Mouse (Mus musculus): ENCODE measurements at regions not wholly inside any gene's neighbourhood (a gene's known extent, or its start where the extent isn't known, plus 50 kb on each side); places are given as distances from the start of the nearest gene placed in this dataset.
A peak's percentile ranks its signal among the peaks of the same experiment; 100 is the strongest.

DNA sequence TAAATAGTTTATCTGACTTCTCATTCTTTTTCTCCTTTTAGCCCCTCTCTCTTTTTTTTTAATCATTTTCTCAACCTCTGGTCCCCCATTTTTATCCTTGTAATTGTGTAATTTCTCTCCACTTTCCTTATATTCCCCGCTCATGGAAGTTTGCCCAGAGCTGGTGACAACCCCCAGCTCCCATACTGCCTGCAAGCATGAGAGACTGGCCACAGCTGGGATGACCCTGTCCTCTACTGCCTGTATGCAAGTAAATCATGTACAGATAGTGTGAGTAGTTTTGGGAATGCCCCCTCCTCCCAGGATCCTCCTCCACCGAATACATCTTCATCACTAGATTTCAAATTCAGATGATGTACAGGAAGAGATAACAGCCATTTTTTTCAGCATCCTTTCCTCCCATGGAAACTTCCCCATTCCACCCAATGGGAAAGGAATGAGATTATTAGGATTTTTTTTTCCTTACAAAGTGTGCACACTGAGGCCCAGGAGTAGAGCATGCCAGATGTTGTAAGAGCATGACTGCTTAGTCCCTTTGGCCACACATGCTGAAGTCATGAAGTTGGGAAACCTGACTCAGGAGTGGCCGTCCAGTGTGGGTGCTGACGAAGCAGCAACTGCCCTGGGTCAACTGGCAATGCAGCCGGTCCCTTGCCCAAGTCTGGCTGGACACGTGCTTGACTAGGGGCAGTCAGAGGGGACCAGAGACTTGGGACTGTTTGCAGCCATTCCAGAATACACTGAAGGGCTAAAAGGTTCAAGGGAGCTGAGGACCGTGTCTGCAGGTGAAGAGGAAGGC is 449.1 kb downstream of the Ccdc171 start:
- H3K9me3 ChIP-seq (ENCODE audit: low read length): no peaks in the 10 kb centered on the region

DNA sequence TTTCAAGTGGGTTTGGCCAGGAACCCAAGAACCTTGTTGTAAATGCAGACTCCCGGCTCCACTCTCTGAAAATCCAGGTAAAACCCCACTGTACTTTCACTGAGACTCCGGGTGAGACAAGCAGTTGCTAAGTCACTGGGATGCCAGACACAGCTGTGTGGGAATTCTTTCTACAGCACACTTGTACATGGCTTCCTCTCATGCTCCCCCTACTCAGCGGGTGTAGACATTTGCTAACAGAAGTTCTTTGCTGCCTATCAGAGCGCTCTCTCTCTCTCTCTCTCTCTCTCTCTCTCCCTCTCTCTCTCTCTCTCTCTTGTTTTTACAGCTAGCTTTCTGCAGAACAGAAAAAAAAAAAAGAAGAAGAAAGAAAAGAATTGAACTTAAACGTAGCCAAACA is 450.2 kb downstream of the Ccdc171 start:
- Histone ChIP-seq H3K4me2 (ENCODE audit: low read depth) (no peak overlapping the region), H3K36me3 (ENCODE audit: insufficient read depth) (no peaks in the 10 kb centered on the region), H3K4me3 (ENCODE audit: low read depth, low read length) (no peak overlapping the region), H3K27me3 (ENCODE audit: insufficient read depth, low read length) (no peaks in the 10 kb centered on the region), H3K9ac (no peak overlapping the region), H3K4me1 (ENCODE audit: insufficient read depth) (no peaks in the 10 kb centered on the region), H3K9me3 (ENCODE audit: low read length) (no peaks in the 10 kb centered on the region), H3K27ac (ENCODE audit: low read depth, low read length) (no peak overlapping the region)
- 78% methylated on average over 5 of the region's 5 CpGs for WGBS
- ATAC-seq: no peak
- DNase-seq: no peak
- TF ChIP-seq CTCF (IDR thresholded peaks at IDR 0.05; ENCODE audit: low read depth): no peak

More for the DNA sequence above, 449.1 kb downstream of the Ccdc171 start:
- WGBS: 86% methylated on average over 7 of the region's 7 CpGs
- no peak overlapping the region for H3K4me2 ChIP-seq (ENCODE audit: low read depth)
- no peak overlapping the region for H3K9ac ChIP-seq
- no peak overlapping the region for H3K27ac ChIP-seq (ENCODE audit: low read depth, low read length)
- TF ChIP-seq CTCF (IDR thresholded peaks at IDR 0.05; ENCODE audit: low read depth): no peak
- no peaks in the 10 kb centered on the region for H3K27me3 ChIP-seq (ENCODE audit: insufficient read depth, low read length)
- DNase-seq: no peak
- ATAC-seq: no peak
- no peaks in the 10 kb centered on the region for H3K4me1 ChIP-seq (ENCODE audit: insufficient read depth)
- H3K36me3 ChIP-seq (ENCODE audit: insufficient read depth): no peaks in the 10 kb centered on the region
- no peak overlapping the region for H3K4me3 ChIP-seq (ENCODE audit: low read depth, low read length)

DNA sequence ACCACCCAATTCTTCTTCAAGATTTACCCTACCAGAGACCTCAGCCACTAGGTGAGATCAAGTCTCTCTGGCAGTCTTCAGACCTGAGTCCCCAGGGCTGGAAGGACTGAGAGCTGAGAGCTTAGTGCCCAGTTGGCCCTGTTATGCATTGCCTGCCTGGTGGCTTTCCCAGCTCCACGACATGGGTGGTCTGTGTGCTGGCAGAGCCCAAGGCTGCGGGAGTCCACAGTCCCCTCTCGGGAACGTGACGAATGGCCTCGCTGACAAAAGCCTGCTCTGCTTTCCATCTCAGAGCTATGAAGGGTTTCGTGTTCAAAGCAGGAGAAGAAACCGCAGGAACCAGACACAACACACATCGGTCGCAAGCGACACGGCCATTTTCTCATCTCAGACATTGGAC is 450.7 kb downstream of the Ccdc171 start:
- no peak overlapping the region for H3K4me3 ChIP-seq (ENCODE audit: low read depth, low read length)
- no peaks in the 10 kb centered on the region for H3K27me3 ChIP-seq (ENCODE audit: insufficient read depth, low read length)
- H3K9ac ChIP-seq: no peak overlapping the region
- H3K9me3 ChIP-seq (ENCODE audit: low read length): no peaks in the 10 kb centered on the region
- 58% methylated on average over 12 of the region's 12 CpGs for WGBS
- H3K27ac ChIP-seq (ENCODE audit: low read depth, low read length): no peak overlapping the region
- DNase-seq: peak; percentile 10
- H3K4me1 ChIP-seq (ENCODE audit: insufficient read depth): no peaks in the 10 kb centered on the region
- ATAC-seq: peak; percentile 63
- H3K36me3 ChIP-seq (ENCODE audit: insufficient read depth): no peaks in the 10 kb centered on the region
- TF ChIP-seq CTCF (IDR thresholded peaks at IDR 0.05; ENCODE audit: low read depth): no peak
- H3K4me2 ChIP-seq (ENCODE audit: low read depth): no peak overlapping the region

DNA sequence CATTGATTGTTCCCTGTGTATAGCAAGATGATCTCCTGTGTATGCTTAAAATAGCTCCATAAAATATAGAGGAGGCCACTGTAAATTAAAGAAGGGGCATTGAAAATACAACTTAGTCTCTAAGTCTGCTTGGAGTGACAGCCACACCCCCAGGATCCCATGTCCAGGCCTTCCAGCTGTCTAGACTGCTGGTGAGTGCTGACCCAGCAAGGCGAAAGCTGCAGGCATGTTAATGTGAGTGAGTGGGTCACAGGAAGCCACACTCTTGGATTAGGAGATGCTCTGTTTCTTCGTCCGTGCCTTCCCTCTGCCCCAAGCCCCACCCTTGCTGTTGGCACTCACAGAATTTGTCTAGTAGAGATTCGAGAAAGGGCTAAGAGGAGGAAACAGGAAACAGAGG is 453.7 kb downstream of the Ccdc171 start:
- Histone ChIP-seq H3K9me3 (ENCODE audit: low read length) (no peaks in the 10 kb centered on the region), H3K9ac (no peak overlapping the region), H3K4me3 (ENCODE audit: low read depth, low read length) (no peak overlapping the region), H3K36me3 (ENCODE audit: insufficient read depth) (no peaks in the 10 kb centered on the region), H3K27me3 (ENCODE audit: insufficient read depth, low read length) (no peaks in the 10 kb centered on the region), H3K4me2 (ENCODE audit: low read depth) (no peak overlapping the region), H3K27ac (ENCODE audit: low read depth, low read length) (no peak overlapping the region), H3K4me1 (ENCODE audit: insufficient read depth) (no peaks in the 10 kb centered on the region)
- DNase-seq: no peak
- WGBS: 70% methylated on average over 4 of the region's 4 CpGs
- no peak for TF ChIP-seq CTCF (IDR thresholded peaks at IDR 0.05; ENCODE audit: low read depth)
- no peak for ATAC-seq

DNA sequence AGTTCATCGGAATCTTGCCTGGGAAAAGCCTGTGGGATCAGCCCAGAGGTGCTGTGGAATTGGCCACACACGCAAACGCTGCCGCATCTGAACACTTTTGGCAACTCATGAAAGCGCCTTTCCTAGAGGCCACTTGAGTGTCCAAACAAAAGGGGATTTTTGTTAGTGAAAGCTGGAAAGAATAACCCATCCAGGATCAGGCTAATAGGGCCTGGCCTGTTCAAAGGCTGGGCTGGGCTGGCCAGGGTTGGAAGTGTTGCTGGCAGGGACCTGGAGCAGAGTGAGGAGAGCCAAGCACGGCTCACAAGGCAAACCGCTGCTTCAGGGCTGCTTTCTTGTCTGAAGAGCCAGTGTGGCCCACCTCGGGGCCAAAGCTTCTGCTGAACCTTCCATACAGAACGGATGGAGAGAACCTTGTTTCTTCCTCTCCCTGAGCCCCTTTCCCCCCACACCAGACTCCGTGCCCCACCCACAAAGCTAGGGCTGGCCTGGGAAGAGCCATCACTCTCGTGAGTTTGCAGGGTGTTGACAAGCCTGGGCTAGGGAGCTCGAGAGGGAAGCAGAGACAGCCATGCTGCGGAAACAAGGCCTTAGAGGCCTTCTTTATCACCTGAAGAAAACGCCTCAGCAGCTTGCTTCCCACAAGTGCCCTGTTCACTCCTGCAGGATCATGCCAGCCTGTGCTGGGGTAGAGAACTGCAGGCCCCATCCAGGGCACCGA is 459.5 kb downstream of the Ccdc171 start:
- 44% methylated on average over 15 of the region's 15 CpGs for WGBS
- peak; percentile 91 for ATAC-seq
- Histone ChIP-seq H3K4me3 (ENCODE audit: low read depth, low read length) (no peak overlapping the region), H3K27ac (ENCODE audit: low read depth, low read length) (no peak overlapping the region), H3K4me2 (ENCODE audit: low read depth) (no peak overlapping the region), H3K27me3 (ENCODE audit: insufficient read depth, low read length) (no peaks in the 10 kb centered on the region), H3K36me3 (ENCODE audit: insufficient read depth) (no peaks in the 10 kb centered on the region), H3K9me3 (ENCODE audit: low read length) (no peaks in the 10 kb centered on the region), H3K4me1 (ENCODE audit: insufficient read depth) (no peaks in the 10 kb centered on the region), H3K9ac (no peak overlapping the region)
- TF ChIP-seq CTCF (IDR thresholded peaks at IDR 0.05; ENCODE audit: low read depth): no peak
- DNase-seq: peak; percentile 54

DNA sequence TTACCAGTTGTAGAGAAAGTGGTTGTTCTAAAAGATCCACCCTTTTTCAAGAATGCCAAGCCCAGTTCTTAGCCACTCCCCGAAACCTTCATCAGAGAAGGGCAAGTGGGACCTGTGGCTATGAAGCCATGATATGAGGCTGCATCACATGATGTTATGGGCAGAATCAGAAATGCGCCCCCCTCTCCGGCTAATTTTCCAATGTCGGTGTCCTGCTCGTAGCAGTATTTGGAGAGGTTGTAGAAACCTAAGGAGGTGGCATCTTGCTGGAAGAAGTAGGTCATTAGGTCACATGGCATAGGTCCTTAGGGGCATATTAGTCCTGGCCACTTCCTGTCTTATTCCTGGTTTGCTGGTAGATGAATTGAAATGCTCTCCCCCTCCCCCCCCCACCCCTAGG is 460.1 kb downstream of the Ccdc171 start:
- no peak for TF ChIP-seq CTCF (IDR thresholded peaks at IDR 0.05; ENCODE audit: low read depth)
- no peaks in the 10 kb centered on the region for H3K27me3 ChIP-seq (ENCODE audit: insufficient read depth, low read length)
- H3K4me2 ChIP-seq (ENCODE audit: low read depth): no peak overlapping the region
- no peaks in the 10 kb centered on the region for H3K36me3 ChIP-seq (ENCODE audit: insufficient read depth)
- peaks cover 4% of the 10 kb centered on the region; the same call in 1 of the 2 replicates for H3K4me1 ChIP-seq (ENCODE audit: insufficient read depth)
- H3K9me3 ChIP-seq (ENCODE audit: low read length): no peaks in the 10 kb centered on the region
- no peak overlapping the region for H3K4me3 ChIP-seq (ENCODE audit: low read depth, low read length)
- H3K9ac ChIP-seq: no peak overlapping the region
- 95% methylated on average over 5 of the region's 5 CpGs for WGBS
- DNase-seq: no peak
- no peak overlapping the region for H3K27ac ChIP-seq (ENCODE audit: low read depth, low read length)
- ATAC-seq: no peak
